Mouse (Mus musculus): ENCODE measurements at regions not wholly inside any gene's neighbourhood (a gene's known extent, or its start where the extent isn't known, plus 50 kb on each side); places are given as distances from the start of the nearest gene placed in this dataset.

DNA sequence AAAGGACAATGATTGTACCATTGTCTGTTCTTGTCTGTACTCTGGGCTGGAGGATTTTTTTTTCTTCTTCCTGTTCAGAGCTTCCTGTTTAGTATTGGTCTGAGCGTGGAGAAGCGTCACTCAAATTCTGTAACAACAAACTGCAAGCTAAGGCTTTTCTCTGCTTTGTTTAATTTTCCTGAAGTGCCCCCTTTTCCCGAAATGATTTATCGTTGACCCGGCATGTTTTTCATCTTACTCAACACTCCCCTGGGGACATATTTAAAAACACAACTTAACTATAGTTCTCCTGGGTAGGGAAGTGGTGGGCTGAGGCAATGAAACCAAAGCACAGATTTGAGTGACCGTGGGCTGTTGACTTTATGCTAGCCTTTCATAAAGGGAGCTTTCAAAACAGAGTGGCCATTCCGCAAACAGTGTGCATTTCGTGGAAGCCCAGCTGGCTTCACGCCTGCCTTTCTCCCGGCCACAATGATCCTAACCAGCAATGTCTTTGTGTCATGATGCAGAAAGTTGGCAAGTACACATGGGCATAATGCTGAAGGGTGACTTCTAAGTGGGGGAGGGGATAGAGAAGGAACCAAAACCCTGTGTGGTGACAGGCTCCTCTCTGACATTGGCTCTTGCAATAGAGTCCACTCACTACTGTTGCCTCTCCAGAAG, 79.8 kb upstream of the Bmp2k start:
- TF ChIP-seq CTCF (IDR thresholded peaks at IDR 0.05) = no peak
- peak overlapping the region; percentile 37 for H3K27ac ChIP-seq
- intact Hi-C loops (cut with DNase I) = loop anchor here (5.0 kb wide), 1 partner anchor 80 kb away; the partner anchor contains the start of gene Bmp2k
- no peak for DNase-seq (ENCODE audit: extremely low spot score in 1 of 2, low spot score in 2 of 2)
- no peak overlapping the region for H3K4me3 ChIP-seq

DNA sequence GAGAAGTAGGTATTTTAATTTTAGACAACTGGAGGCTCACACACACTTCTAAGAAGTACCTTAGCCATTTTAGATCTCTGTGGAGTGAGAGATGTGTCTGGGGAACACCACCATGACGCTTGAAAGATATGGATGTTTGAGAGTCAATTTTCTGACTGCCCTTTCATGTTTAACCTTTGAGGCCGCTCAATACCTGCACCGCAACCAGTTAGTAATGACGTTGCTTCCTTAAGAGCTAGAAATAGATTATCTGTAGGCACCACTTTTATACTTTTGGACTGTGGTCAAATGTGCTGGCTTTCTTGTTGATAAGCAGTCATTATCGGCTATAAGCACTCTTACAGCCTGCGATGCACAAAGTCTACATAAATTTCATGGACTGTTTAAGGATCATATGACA, 78.3 kb upstream of the Bmp2k start:
- Histone ChIP-seq H3K4me3 (no peak overlapping the region), H3K27ac (no peak overlapping the region)
- DNase-seq (ENCODE audit: extremely low spot score in 1 of 2, low spot score in 2 of 2) = no peak
- no peak for TF ChIP-seq CTCF (IDR thresholded peaks at IDR 0.05)
- intact Hi-C loops (cut with DNase I) = loop anchor here (5.0 kb wide), 1 partner anchor 78 kb away; the partner anchor contains the start of gene Bmp2k

DNA sequence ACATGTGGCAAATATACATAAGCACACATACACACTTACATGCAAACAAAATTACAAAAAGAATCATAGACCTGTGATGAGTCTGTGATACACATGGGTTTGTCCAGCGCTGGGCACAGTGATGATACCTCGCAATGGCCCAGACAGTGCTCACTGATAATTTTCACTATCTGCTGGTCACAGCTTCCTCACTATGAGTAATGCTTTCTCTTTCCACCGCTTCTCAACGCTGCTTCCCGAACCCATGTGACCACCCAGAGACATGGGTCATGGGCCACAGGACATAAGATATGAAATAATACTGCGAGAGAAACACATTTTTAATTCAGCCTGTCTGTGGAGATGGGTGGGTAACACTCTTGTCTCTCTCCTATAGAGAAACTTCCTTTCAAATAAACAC, 76.5 kb upstream of the Bmp2k start:
- intact Hi-C loops (cut with DNase I) = no loop called here
- H3K27ac ChIP-seq = no peak overlapping the region
- no peak for TF ChIP-seq CTCF (IDR thresholded peaks at IDR 0.05)
- no peak for DNase-seq (ENCODE audit: extremely low spot score in 1 of 2, low spot score in 2 of 2)
- H3K4me3 ChIP-seq = no peak overlapping the region

DNA sequence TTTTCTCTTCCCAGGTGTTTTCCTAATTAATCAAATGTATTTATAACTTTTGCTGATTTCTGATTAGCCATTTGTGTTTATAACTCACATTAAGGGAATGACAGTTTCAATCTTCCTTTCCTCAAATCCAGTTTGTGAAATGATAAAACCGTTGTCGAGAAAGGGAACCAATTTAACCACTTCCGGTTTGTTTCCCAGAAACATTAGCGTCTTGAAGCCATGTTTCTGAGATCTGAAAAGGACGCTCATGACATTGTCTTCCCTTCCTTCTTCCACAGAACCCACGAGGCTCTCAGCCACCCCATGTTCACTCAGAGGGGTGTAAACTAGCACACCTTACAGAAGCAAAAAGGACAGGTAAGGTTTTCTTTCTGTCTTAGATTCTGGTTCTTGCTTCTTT, 76.0 kb upstream of the Bmp2k start:
- intact Hi-C loops (cut with DNase I) = no loop called here
- no peak for TF ChIP-seq CTCF (IDR thresholded peaks at IDR 0.05)
- DNase-seq (ENCODE audit: extremely low spot score in 1 of 2, low spot score in 2 of 2) = no peak
- no peak overlapping the region for H3K4me3 ChIP-seq
- peak overlapping the region; percentile 36; the same call in 1 of the 2 replicates for H3K27ac ChIP-seq

DNA sequence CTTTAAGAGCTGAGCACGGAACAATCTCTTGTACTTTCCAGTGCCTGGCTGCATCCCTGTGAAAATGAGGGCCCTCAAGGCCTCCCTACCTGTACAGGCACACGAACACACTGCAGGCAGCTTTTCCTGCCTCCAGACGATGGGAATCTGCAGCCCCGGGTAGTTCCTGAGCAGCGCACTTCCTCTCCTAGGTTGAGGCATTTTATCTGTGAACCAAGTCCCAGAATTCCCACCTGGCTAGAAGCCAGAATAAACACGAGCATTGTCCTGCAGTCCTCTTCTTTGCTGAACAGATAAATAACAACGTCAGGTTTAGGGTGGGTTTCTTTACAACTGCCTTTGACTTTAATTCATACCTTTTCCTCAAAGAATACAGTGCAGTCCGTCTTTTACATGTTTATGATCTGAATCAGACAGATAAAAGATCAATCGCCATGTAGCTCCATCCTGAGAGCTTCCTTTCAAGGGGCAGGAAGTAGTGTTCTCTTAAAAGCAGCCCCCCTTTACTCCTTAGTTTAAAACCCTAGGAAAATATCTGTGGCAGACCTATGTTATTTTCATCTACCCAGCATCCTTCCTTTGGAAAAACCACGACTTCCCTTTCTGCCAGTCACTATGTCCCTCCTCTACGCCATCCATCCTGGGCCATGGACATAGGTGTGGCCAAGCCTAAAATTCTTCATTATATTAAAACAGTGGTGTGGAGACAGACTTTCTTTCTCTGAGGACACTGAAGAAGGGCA, 75.3 kb upstream of the Bmp2k start:
- intact Hi-C loops (cut with DNase I) = no loop called here

DNA sequence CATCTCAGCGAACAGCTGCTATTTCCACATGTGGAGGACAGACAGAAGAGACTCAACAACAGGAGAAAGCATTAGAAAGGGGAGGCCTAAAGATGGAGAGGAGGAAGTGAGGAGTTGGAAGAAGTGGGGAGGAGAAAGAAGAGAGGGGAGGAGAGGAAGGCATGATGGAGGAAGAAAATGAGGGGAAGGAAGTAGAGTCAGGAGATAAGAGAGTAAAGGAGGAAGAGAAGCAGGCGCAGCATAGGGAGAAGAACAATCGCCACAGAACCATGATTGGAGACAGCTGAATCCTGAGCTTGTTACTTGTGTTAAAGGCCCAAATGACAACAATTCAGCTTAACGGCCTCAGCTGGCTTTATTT, 74.8 kb upstream of the Bmp2k start:
- intact Hi-C loops (cut with DNase I) = no loop called here
- no peak for TF ChIP-seq CTCF (IDR thresholded peaks at IDR 0.05)
- DNase-seq (ENCODE audit: extremely low spot score in 1 of 2, low spot score in 2 of 2) = no peak
- Histone ChIP-seq H3K4me3 (no peak overlapping the region), H3K27ac (no peak overlapping the region)

More for the DNA sequence above, 75.3 kb upstream of the Bmp2k start:
- H3K4me3 ChIP-seq = no peak overlapping the region
- peak overlapping the region; percentile 36; the same call in 1 of the 2 replicates for H3K27ac ChIP-seq
- DNase-seq (ENCODE audit: extremely low spot score in 1 of 2, low spot score in 2 of 2) = no peak
- TF ChIP-seq CTCF (IDR thresholded peaks at IDR 0.05) = no peak

DNA sequence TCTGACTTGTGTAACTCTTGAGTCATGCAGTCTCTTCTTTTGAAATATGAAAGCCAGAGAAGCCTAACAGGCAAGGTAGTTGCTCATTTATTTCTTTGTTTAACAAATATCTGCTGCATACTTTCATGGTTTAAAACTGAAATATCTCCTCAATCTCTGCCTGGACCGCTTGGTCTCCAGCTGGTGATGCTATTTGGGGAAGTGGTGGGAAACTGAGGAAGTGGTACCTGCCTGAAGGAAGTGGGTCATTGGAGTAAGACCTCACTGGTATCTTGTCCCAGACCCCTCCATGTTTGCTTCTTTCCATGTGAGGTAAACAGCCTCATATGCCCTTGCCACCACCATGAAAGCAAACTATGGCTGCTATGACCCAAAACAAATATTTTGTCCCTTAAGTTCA, 74.0 kb upstream of the Bmp2k start:
- intact Hi-C loops (cut with DNase I) = no loop called here
- no peak for DNase-seq (ENCODE audit: extremely low spot score in 1 of 2, low spot score in 2 of 2)
- no peak overlapping the region for H3K4me3 ChIP-seq
- H3K27ac ChIP-seq = no peak overlapping the region
- TF ChIP-seq CTCF (IDR thresholded peaks at IDR 0.05) = no peak

DNA sequence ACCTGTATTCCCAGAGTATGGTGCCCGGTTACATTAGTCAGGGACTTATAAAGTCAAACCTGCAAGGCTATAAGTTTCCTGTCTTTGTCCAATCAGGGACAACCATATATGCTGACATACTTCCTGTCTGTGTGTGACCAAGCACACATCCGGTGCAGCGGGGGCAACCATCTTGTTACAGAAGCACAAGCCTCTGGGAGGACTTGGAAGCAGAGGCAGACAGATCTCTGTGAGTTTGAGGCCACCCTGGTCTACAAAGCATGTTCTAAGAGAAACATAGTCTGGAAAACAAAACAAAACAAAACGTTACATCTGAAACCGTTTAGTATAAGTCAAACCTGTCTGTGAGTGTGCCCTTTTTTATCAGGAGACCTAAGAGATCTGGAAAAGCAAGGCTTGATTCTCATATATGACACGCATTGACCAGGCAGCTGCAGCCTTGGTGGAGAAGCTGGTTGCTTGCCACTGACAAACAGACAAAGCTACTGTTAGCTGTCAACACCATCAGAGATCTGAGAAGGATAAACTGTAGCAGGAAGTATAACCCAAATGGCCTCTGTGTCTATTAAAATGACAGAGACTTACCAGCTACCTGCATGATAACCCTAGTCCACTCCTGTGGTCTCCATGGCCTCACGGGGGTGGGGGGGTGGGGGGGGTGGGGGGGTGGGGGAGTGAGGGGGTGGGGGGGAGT, 72.6 kb upstream of the Bmp2k start:
- intact Hi-C loops (cut with DNase I) = loop anchor here (2.0 kb wide), 1 partner anchor 14 kb away; no protein-coding TSS in a partner anchor

DNA sequence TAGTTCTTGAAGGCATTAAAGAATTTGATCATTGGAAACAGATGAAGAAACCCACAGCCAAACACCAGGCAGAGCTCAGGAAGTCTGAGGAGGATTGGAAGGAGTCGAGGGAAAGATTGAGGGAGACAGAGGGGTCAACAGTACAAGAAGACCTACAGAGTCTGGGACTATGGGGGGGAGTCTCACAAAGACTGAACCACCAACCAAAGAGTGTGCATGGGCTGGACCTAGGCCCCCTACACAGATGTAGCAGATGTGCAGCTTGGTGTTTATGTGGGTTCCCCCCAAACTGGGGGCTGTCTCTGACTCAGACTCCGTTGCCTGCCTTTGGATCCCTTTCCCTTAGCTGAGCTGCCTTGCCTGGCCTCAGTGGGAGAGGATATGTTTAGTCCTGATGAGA, 71.5 kb upstream of the Bmp2k start:
- Histone ChIP-seq H3K4me3 (no peak overlapping the region), H3K27ac (no peak overlapping the region)
- TF ChIP-seq CTCF (IDR thresholded peaks at IDR 0.05) = no peak
- no peak for DNase-seq (ENCODE audit: extremely low spot score in 1 of 2, low spot score in 2 of 2)
- intact Hi-C loops (cut with DNase I) = loop anchor here (2.0 kb wide), 1 partner anchor 13 kb away; no protein-coding TSS in a partner anchor

More for the DNA sequence above, 72.6 kb upstream of the Bmp2k start:
- DNase-seq (ENCODE audit: extremely low spot score in 1 of 2, low spot score in 2 of 2) = no peak
- no peak for TF ChIP-seq CTCF (IDR thresholded peaks at IDR 0.05)
- no peak overlapping the region for H3K27ac ChIP-seq
- no peak overlapping the region for H3K4me3 ChIP-seq

DNA sequence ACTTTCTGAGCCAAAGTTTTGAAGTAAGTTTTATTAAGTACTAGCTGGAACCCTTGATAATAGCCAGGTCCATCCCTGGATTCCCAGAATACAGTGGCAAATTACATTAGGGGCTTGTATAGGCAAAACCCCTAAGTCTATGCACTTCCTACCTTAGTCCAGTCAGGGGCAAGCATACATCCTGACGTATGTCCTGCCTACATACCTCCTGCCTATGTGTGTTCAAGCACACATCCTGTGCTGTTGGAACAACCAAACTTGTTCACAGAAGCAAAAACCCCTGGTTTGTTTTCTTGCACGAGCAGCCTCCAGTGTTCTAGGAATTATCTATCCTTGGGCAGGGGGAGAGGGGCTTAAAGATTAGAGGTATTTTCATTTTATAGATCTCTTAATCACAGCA, 66.4 kb upstream of the Bmp2k start:
- no peak overlapping the region for H3K27ac ChIP-seq
- TF ChIP-seq CTCF (IDR thresholded peaks at IDR 0.05) = no peak
- DNase-seq (ENCODE audit: extremely low spot score in 1 of 2, low spot score in 2 of 2) = no peak

DNA sequence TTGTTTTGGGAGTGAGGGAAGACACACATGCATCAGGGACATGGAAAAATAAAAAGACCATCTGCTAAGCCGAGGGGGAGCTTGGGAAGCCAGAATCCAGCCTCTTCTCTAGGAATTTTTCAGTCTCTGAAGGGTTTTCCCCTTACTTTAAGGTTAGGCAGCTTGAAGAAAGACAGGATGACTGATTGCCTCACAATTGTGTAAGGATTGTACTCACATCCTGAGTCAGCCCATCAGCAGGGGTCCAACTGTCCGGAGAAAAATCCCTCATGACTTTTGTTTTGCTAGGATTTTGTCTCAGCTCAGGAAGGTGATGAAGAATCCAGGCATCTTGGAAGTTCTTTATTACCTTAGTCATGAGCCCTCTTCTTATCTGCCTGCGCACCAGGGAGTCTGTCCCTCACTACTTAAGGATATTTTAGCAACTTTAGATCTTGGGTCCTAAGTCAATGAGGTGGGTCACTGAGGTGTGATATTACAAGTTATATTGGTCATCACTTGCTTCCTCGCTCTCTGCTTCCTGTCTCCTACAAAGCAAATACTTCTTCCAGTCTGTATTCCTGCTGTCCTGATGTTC, 65.8 kb upstream of the Bmp2k start:
- TF ChIP-seq CTCF (IDR thresholded peaks at IDR 0.05) = no peak
- Histone ChIP-seq H3K27ac (no peak overlapping the region), H3K4me3 (no peak overlapping the region)
- DNase-seq (ENCODE audit: extremely low spot score in 1 of 2, low spot score in 2 of 2) = no peak
- intact Hi-C loops (cut with DNase I) = no loop called here

More for the DNA sequence above, 66.4 kb upstream of the Bmp2k start:
- intact Hi-C loops (cut with DNase I) = no loop called here
- H3K4me3 ChIP-seq = no peak overlapping the region

DNA sequence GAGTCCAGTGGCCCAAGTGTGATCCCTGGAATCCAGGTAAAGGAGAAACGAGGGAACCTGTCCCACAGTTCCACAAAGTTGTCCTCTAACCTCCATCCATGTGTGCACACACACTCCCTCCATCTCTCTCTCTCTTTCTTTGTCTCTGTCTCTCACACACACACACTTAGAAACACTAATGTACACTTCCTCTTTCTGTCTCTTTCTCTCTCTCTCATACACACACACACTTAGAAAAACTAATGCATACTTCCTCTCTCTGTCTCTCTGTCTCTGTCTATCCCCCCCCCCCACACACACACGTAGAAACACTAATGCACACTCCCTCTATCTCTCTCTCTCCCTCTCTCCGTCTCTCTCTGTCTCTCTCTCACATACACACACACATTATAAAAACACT, 61.2 kb upstream of the Bmp2k start:
- Histone ChIP-seq H3K27ac (no peak overlapping the region), H3K4me3 (no peak overlapping the region)
- TF ChIP-seq CTCF (IDR thresholded peaks at IDR 0.05) = no peak
- DNase-seq (ENCODE audit: extremely low spot score in 1 of 2, low spot score in 2 of 2) = no peak
- intact Hi-C loops (cut with DNase I) = no loop called here
